11 mouse cellular contexts compared by ENCODE assay signal in genomic region chr8:120232398-120232797, GRCm38 (mm10). TPM values are rescaled to one million over a fixed set of nuclear protein-coding genes. Genes with fewer than 3 reads are reported as not detected.
DNase-seq lines count a peak whose midpoint lies in the region; ATAC-seq lines count a peak whose summit lies in the region.
"Had no signal": no experiment of that assay in that cellular context is flagged by ENCODE, and none has a peak within 500 bp of the region (broad histone marks: within the 10 kb centered on the region; RNA-seq: fewer than 3 reads in every experiment).

No protein-coding gene starts in this region.

- no peak overlapping the region for H3K27ac ChIP-seq in lung, embryonic 15.5 days
- no peak overlapping the region for H3K27ac ChIP-seq in limb, embryonic 11.5 days (replicated peaks; ENCODE audit: low read depth, low read length)
- no peak overlapping the region; the same call in 1 of the 2 replicates for H3K27ac ChIP-seq in stomach, embryonic 14.5 days (ENCODE audit: low read length)
- H3K27ac ChIP-seq: liver, embryonic 14.5 days had no signal

- peaks cover 27% of the 10 kb centered on the region for H3K27me3 ChIP-seq in lung, embryonic 15.5 days
- H3K27me3 ChIP-seq in limb, embryonic 11.5 days (ENCODE audit: control insufficient read depth, insufficient read depth, low read length), result no peaks in the 10 kb centered on the region
- H3K27me3 ChIP-seq in stomach, embryonic 14.5 days (ENCODE audit: control insufficient read depth, insufficient read depth, low read length), result no peaks in the 10 kb centered on the region

- 43% methylated on average over 4 of the region's 4 CpGs for WGBS in lung, embryonic 15.5 days
- 45% methylated on average over 4 of the region's 4 CpGs for WGBS in limb, embryonic 11.5 days
- WGBS in stomach, embryonic 14.5 days, result 41% methylated on average over 4 of the region's 4 CpGs

- H3K4me1 ChIP-seq in lung, embryonic 15.5 days, result peaks cover 65% of the 10 kb centered on the region
- peaks cover 64% of the 10 kb centered on the region for H3K4me1 ChIP-seq in limb, embryonic 11.5 days (ENCODE audit: control insufficient read depth, insufficient read depth, low read length)
- H3K4me1 ChIP-seq in stomach, embryonic 14.5 days (ENCODE audit: control insufficient read depth, insufficient read depth, low read length), result peaks cover 59% of the 10 kb centered on the region

- peak; percentile 55 to 64 for DNase-seq in cerebellum, postnatal 10 days
- DNase-seq in cerebellum, adult 11 months, result no peak
- no peak for DNase-seq in lung, postnatal 25 days (ENCODE audit: low spot score)
- DNase-seq in limb, embryonic 11.5 days (ENCODE audit: low spot score), result no peak
- no peak for DNase-seq in spleen, postnatal 36 days (ENCODE audit: low spot score in 2 of 2)
- no peak for DNase-seq in c-Kit-positive CD71-positive TER-119-positive erythroid progenitor cells, embryonic 14.5 days (ENCODE audit: low spot score)
- DNase-seq: embryo, embryonic 11 days; thymus, postnatal 25 days had no signal

- peak overlapping the region; percentile 64 for H3K4me3 ChIP-seq in lung, embryonic 15.5 days
- H3K4me3 ChIP-seq in limb, embryonic 11.5 days (ENCODE audit: low read depth, low read length), result peak overlapping the region; percentile 67
- H3K4me3 ChIP-seq in stomach, embryonic 14.5 days (ENCODE audit: low read depth, low read length), result peak overlapping the region; percentile 65

- peaks cover 6% of the 10 kb centered on the region; the same call in 1 of the 2 replicates for H3K36me3 ChIP-seq in lung, embryonic 15.5 days
- H3K36me3 ChIP-seq in limb, embryonic 11.5 days (ENCODE audit: control insufficient read depth, insufficient read depth, low read length), result peaks cover under 1% of the 10 kb centered on the region; the same call in 1 of the 2 replicates
- H3K36me3 ChIP-seq in stomach, embryonic 14.5 days (ENCODE audit: control insufficient read depth, insufficient read depth, low read length), result no peaks in the 10 kb centered on the region

- H3K9ac ChIP-seq in lung, embryonic 15.5 days, result peak overlapping the region; percentile 8; the same call in 1 of the 2 replicates
- H3K9ac ChIP-seq in limb, embryonic 11.5 days (ENCODE audit: low read length), result peak overlapping the region; percentile 43
- peak overlapping the region; percentile 25; the same call in 1 of the 2 replicates for H3K9ac ChIP-seq in stomach, embryonic 14.5 days (replicated peaks; ENCODE audit: low read depth, low read length)
- H3K9ac ChIP-seq: liver, embryonic 14.5 days had no signal

- no peak for ATAC-seq in lung, embryonic 15.5 days (ENCODE audit: borderline replicate concordance, extremely low read depth, low FRiP score, low TSS enrichment)
- no peak for ATAC-seq in limb, embryonic 11.5 days (ENCODE audit: insufficient number of reproducible peaks, low FRiP score, low TSS enrichment, low read depth)
- ATAC-seq in stomach, embryonic 14.5 days (ENCODE audit: insufficient number of reproducible peaks, insufficient read depth, low FRiP score, low read depth), result no peak

- H3K4me2 ChIP-seq in lung, embryonic 15.5 days, result peak overlapping the region; percentile 98
- peak overlapping the region; percentile 99 for H3K4me2 ChIP-seq in limb, embryonic 11.5 days (ENCODE audit: low read depth, severe bottlenecking)
- H3K4me2 ChIP-seq in stomach, embryonic 14.5 days (replicated peaks; ENCODE audit: low read depth, low read length), result peak overlapping the region; percentile 96

- no peaks in the 10 kb centered on the region for H3K9me3 ChIP-seq in lung, embryonic 15.5 days
- H3K9me3 ChIP-seq in limb, embryonic 11.5 days (ENCODE audit: control insufficient read depth, low read length), result no peaks in the 10 kb centered on the region
- H3K9me3 ChIP-seq in stomach, embryonic 14.5 days (ENCODE audit: control insufficient read depth, low read depth, low read length), result no peaks in the 10 kb centered on the region

RNA-seq across cellular contexts. Expression of gene Gse1, which starts 4.1 kb away (rescaled TPM):
- 9.6 and 12.6 TPM in 2 replicates for polyA plus RNA-seq in lung, embryonic 15.5 days (2015; fragmentation: Nextera tagmentation; extraction: Ambion mirVana)
- polyA plus RNA-seq in limb, embryonic 11.5 days (2014; fragmentation: Nextera tagmentation; extraction: Ambion mirVana), result 6.6 and 8.2 TPM in 2 replicates
- polyA plus RNA-seq in stomach, embryonic 14.5 days (2014; fragmentation: Nextera tagmentation; extraction: Ambion mirVana), result 11.1 and 11.6 TPM in 2 replicates

RNA-seq across cellular contexts. Expression of gene Fam92b, which starts 55.1 kb away (rescaled TPM):
- polyA plus RNA-seq in lung, embryonic 15.5 days (2015; fragmentation: Nextera tagmentation; extraction: Ambion mirVana), result 1.1 and 1.4 TPM in 2 replicates
- 0.16 and 0.27 TPM in 2 replicates for polyA plus RNA-seq in limb, embryonic 11.5 days (2014; fragmentation: Nextera tagmentation; extraction: Ambion mirVana)
- polyA plus RNA-seq in stomach, embryonic 14.5 days (2014; fragmentation: Nextera tagmentation; extraction: Ambion mirVana), result 1.2 and 2.0 TPM in 2 replicates
- polyA plus RNA-seq: liver, embryonic 14.5 days had no signal

Comparison
In these comparisons a context has a peak if more than half of its experiments do, and no peak if none do; other contexts are left out.
1. DNase-seq: peak in cerebellum, postnatal 10 days (2 of 2); none in cerebellum, adult 11 months (single experiment), lung, postnatal 25 days (single experiment), limb, embryonic 11.5 days (single experiment), spleen, postnatal 36 days (0 of 2) and c-Kit-positive CD71-positive TER-119-positive erythroid progenitor cells, embryonic 14.5 days (single experiment).
2. Peak in every context shown above with its lines, with median percentiles within 50 percentile points of each other: H3K4me2 ChIP-seq, H3K4me3 ChIP-seq and H3K9ac ChIP-seq.